Mouse (Mus musculus): ENCODE measurements around the gene 1700028J19Rik. TPM values are rescaled to one million over a fixed set of nuclear protein-coding genes. Genes with fewer than 3 reads are reported as not detected.
A peak's percentile ranks its signal among the peaks of the same experiment; 100 is the strongest.
"Not testable (repeated sequence)": the region's sequence is repeated elsewhere in the genome, so short reads cannot be mapped to it uniquely, and the experiment has no call there.

The 1700028J19Rik gene
- polyA plus RNA-seq, 1 experiment from 2014 or later = 1.8 TPM

DNA sequence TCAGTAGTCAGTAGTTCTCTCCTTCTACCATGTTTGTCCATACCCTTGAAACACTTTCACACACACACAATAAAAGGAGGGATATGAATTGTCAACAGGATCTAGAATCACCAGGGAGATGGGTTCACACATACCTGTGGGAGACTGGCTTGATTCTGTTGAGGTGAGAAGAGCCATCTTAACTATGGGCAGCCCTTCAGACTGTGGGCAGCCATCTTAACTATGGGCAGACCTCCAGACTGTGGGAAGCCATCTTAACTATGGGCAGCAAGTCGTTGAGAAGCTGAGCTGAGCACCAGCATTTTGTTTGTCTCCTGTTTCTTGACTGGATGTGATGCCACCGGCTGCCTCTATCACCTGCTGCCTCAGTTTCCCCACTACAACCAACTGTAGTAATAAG is 24.8 kb upstream of the 1700028J19Rik start:
- H3K4me3 ChIP-seq = no peak overlapping the region
- no peak overlapping the region for H3K9ac ChIP-seq
- H3K36me3 ChIP-seq = no peaks in the 10 kb centered on the region
- H3K9me3 ChIP-seq (replicated peaks) = no peaks in the 10 kb centered on the region
- H3K4me2 ChIP-seq = no peak overlapping the region
- 44% methylated on average over 2 of the region's 2 CpGs for WGBS (ENCODE audit: insufficient replicate concordance)
- H3K27ac ChIP-seq = no peak overlapping the region
- H3K27me3 ChIP-seq (replicated peaks) = peaks cover 60% of the 10 kb centered on the region
- no peaks in the 10 kb centered on the region for H3K4me1 ChIP-seq
- ATAC-seq = no peak

DNA sequence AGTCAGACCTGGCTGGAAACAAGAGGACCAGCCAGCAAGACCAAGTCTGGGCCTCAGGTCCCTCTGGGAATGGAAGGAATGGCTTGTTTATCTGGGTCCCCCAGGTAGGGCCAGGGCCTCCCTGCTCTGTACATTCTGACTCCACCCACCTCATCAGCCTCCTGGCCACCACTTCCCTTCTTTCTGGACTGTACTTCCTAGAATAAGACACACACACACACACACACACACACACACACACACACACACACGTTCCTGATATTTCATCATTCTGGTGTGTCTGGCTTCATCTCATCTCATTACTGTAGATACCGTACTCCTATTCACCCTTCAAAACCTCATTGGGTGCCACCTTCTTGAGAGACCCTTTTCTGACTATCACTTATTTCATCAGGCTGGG is 22.9 kb upstream of the 1700028J19Rik start:
- Histone ChIP-seq H3K9me3 (replicated peaks) (no peaks in the 10 kb centered on the region), H3K4me1 (no peaks in the 10 kb centered on the region), H3K9ac (no peak overlapping the region), H3K36me3 (no peaks in the 10 kb centered on the region), H3K27me3 (replicated peaks) (peaks cover 59% of the 10 kb centered on the region), H3K4me2 (no peak overlapping the region), H3K27ac (no peak overlapping the region), H3K4me3 (no peak overlapping the region)
- WGBS (ENCODE audit: insufficient replicate concordance) = 54% methylated on average over 2 of the region's 2 CpGs
- ATAC-seq = no peak

DNA sequence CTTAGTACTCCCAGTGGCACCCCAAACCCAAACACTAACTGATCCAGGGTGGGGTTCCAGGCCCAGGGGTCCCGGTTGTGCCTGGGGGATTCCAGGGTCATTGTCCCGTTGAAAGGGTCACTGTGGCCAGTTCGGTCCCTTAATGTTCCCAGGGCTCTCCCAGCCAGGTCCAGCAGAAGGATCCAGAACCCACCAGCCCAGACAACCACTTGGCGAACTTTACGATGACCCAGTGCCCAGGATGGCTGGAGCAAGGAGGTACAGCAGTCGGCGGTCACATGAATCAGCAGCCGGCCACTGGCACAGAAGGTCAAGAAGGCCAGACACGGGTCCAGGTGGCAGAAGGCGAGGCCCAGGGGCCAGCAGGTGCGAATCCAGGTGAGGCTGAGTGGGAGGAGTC is 21.6 kb upstream of the 1700028J19Rik start:
- peaks cover 3% of the 10 kb centered on the region for H3K4me1 ChIP-seq

GRCm38 (mm10) chr7:44262791-44263643 is 16.5 kb upstream of the 1700028J19Rik start:
- peaks cover 73% of the 10 kb centered on the region for H3K27me3 ChIP-seq (replicated peaks)
- H3K27ac ChIP-seq = no peak overlapping the region
- peaks cover 6% of the 10 kb centered on the region for H3K4me1 ChIP-seq
- no peak overlapping the region; the same call in 1 of the 2 replicates for H3K4me3 ChIP-seq
- no peaks in the 10 kb centered on the region for H3K36me3 ChIP-seq
- no peak overlapping the region for H3K9ac ChIP-seq
- no peaks in the 10 kb centered on the region for H3K9me3 ChIP-seq (replicated peaks)
- WGBS (ENCODE audit: insufficient replicate concordance) = 4% methylated on average over 34 of the region's 34 CpGs
- H3K4me2 ChIP-seq = peak overlapping the region; percentile 41
- ATAC-seq = peak; percentile 27; the same call in 1 of the 2 replicates

More for the DNA sequence above, 21.6 kb upstream of the 1700028J19Rik start:
- Histone ChIP-seq H3K9me3 (replicated peaks) (no peaks in the 10 kb centered on the region), H3K27me3 (replicated peaks) (peaks cover 59% of the 10 kb centered on the region), H3K4me2 (no peak overlapping the region), H3K4me3 (no peak overlapping the region), H3K9ac (no peak overlapping the region), H3K36me3 (no peaks in the 10 kb centered on the region), H3K27ac (no peak overlapping the region)
- ATAC-seq = no peak
- WGBS (ENCODE audit: insufficient replicate concordance) = 68% methylated on average over 11 of the region's 11 CpGs

DNA sequence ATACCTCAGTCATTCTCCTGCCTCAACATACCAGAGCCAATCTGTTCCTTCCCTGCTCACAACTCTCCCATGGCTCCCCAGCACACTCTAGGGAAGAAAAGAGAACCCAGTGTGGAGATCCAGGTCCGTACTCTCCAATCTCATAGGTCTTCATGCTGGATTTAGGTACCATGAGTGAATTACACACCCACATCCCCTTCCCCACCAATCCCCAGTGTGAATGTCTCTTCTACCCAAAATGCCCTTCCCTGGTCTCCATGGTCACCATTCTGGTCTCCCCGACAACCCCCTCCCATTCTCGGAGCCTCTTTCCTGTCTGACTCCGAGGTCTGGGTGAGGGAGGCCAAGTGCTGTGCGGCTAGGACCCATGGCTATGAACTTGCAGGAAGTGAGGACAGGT is 14.7 kb upstream of the 1700028J19Rik start, which contains the start of gene Gm15517:
Gene Gm15517, plus strand, starts transcription at position 301 of the 400 bp plus-strand sequence.
- Histone ChIP-seq H3K27ac (no peak within 1 kb of the TSS), H3K27me3 (replicated peaks) (peaks cover 57% of the 10 kb centered on the region), H3K4me3 (no peak within 1 kb of the TSS), H3K36me3 (no peaks in the 10 kb centered on the region), H3K9me3 (replicated peaks) (no peaks in the 10 kb centered on the region), H3K4me2 (no peak within 1 kb of the TSS), H3K4me1 (peaks cover 6% of the 10 kb centered on the region), H3K9ac (no peak within 1 kb of the TSS)
- 40% methylated on average over 5 of the region's 5 CpGs for WGBS (ENCODE audit: insufficient replicate concordance)
- ATAC-seq = no peak

- 58% methylated on average over 6 of the region's 6 CpGs for WGBS (ENCODE audit: insufficient replicate concordance)
- peaks cover 52% of the 10 kb centered on the region for H3K27me3 ChIP-seq (replicated peaks)
- no peak for ATAC-seq
- H3K4me2 ChIP-seq = no peak overlapping the region
- no peak overlapping the region for H3K9ac ChIP-seq
- peaks cover 6% of the 10 kb centered on the region for H3K4me1 ChIP-seq
- H3K4me3 ChIP-seq = no peak overlapping the region
- H3K36me3 ChIP-seq = no peaks in the 10 kb centered on the region
- H3K27ac ChIP-seq = no peak overlapping the region
- H3K9me3 ChIP-seq (replicated peaks) = no peaks in the 10 kb centered on the region
Measured at GRCm38 (mm10) chr7:44260410-44260809, 13.9 kb upstream of the 1700028J19Rik start.

DNA sequence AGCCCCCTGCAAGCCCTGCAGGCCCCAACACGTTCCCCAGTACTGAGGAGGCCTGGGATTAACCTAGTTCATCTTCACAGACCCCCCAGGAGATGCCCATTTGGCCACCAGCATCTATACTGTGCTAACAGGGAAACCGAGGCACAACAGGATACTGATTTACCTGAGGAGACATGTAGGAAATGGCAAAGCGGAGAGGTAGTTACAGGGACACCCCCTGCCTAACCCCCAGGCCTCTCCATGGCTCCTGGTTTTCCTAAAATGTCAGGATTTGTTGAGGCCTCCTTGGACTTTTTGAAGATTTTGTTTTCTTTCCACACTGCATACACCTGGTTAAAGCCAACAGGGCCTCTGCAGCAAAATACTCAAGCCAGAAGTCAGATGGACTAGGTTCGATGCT is 10.8 kb upstream of the 1700028J19Rik start, which contains the start of gene Acp4:
Gene Acp4, minus strand, starts transcription at position 101 of the 400 bp plus-strand sequence.
- no peak within 1 kb of the TSS for H3K4me2 ChIP-seq
- H3K36me3 ChIP-seq = peaks cover 22% of the 10 kb centered on the region
- H3K4me3 ChIP-seq = no peak within 1 kb of the TSS
- 71% methylated on average over 4 of the region's 4 CpGs for WGBS (ENCODE audit: insufficient replicate concordance)
- H3K27ac ChIP-seq = no peak within 1 kb of the TSS
- H3K27me3 ChIP-seq (replicated peaks) = peaks cover 22% of the 10 kb centered on the region
- no peak within 1 kb of the TSS for H3K9ac ChIP-seq
- no peaks in the 10 kb centered on the region for H3K4me1 ChIP-seq
- H3K9me3 ChIP-seq (replicated peaks) = no peaks in the 10 kb centered on the region
- ATAC-seq = no peak

DNA sequence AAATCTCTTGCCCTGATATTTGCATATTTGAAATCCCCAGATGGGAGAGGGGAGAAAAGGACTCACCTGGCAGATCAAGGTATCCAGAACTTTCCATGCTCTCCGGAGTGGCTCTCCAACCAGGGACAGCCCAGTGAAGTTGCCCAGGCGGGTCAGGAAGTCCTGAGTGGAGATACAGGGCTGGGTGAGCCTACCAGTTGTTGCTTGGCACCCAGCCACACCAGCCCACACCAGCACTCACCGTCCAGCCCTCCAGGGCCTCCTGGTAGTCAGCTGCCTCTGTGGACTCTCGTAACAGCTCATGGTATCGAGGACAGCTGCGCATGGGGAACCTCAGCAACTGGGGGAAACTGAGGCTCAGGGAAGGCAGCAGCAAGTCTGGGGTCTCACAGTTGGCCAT is 8.4 kb upstream of the 1700028J19Rik start:
- Histone ChIP-seq H3K27me3 (replicated peaks) (no peaks in the 10 kb centered on the region), H3K9me3 (replicated peaks) (no peaks in the 10 kb centered on the region), H3K9ac (no peak overlapping the region), H3K36me3 (peaks cover 45% of the 10 kb centered on the region), H3K27ac (no peak overlapping the region), H3K4me1 (peaks cover 2% of the 10 kb centered on the region; the same call in 1 of the 2 replicates), H3K4me2 (no peak overlapping the region), H3K4me3 (no peak overlapping the region)
- ATAC-seq = no peak
- 67% methylated on average over 6 of the region's 6 CpGs for WGBS (ENCODE audit: insufficient replicate concordance)

DNA sequence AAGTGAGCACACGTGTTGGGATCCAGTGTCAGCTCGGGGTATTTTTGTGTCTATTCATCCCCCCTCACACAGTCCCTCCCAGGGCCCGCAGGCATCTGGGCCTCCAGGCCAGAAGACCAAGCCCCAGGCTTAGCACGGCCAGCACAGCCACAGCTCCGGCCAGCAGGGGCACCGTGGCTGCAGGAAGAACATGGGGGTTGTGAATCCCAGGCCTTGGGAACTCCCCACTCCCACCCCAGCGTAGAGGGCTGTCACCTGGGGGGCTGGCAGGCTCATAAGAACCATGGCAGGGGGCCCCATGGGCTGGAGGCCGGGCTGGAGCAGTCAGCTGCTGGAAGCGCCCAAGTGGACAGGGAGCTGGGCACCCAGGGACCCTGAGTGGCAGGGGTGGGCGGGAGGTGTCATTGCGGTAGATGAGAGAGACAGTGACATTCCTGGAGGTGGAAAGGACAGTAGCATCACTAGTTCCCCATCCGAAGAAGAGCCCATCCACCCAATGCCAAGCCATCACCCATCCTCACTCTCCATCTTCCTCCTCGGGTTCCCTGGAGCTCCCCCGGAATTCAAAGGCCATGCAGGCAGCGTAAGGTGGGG is 6.6 kb upstream of the 1700028J19Rik start:
- no peaks in the 10 kb centered on the region for H3K9me3 ChIP-seq (replicated peaks)
- no peak overlapping the region for H3K4me3 ChIP-seq
- H3K4me1 ChIP-seq = peaks cover 20% of the 10 kb centered on the region
- peaks cover 63% of the 10 kb centered on the region for H3K36me3 ChIP-seq
- 62% methylated on average over 15 of the region's 15 CpGs for WGBS (ENCODE audit: insufficient replicate concordance)
- H3K9ac ChIP-seq = no peak overlapping the region
- no peaks in the 10 kb centered on the region for H3K27me3 ChIP-seq (replicated peaks)
- no peak overlapping the region for H3K4me2 ChIP-seq
- H3K27ac ChIP-seq = no peak overlapping the region
- 0 out of 2 replicates have a peak, but pooled peaks have one; percentile 29 for ATAC-seq

GRCm38 (mm10) chr7:44250732-44251275 is 4.3 kb upstream of the 1700028J19Rik start:
- H3K4me1 ChIP-seq = peaks cover 31% of the 10 kb centered on the region
- H3K36me3 ChIP-seq = peaks cover 67% of the 10 kb centered on the region
- H3K27ac ChIP-seq; H3K27me3 ChIP-seq (replicated peaks); H3K4me2 ChIP-seq; H3K9me3 ChIP-seq (replicated peaks); ATAC-seq; H3K4me3 ChIP-seq; H3K9ac ChIP-seq: not testable (repeated sequence)
- 80% methylated on average over 17 of the region's 17 CpGs for WGBS (ENCODE audit: insufficient replicate concordance)

DNA sequence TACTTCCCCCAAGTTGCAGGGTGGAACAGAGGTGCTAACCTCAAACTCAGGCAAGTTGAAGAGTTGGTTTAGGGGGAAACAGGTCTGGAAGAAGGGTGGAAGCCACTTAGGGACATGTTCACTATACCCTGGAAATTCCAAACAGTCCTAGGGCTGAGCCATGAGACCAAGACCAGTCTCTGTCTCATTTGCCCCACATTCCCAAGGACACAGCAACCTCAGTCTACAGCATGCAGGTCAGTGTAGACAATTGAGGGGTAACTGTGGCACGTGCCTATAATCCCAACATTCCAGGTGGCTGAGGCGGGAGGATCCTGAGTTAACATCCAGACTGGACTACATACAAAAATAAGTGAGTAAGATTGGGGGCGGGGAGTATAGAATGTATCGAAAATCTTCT is 2.8 kb upstream of the 1700028J19Rik start:
- peaks cover 64% of the 10 kb centered on the region for H3K36me3 ChIP-seq
- H3K4me2 ChIP-seq = peak overlapping the region; percentile 79; the same call in 1 of the 2 replicates
- H3K27ac ChIP-seq = no peak overlapping the region
- no peak overlapping the region for H3K9ac ChIP-seq
- H3K4me3 ChIP-seq = no peak overlapping the region
- H3K9me3 ChIP-seq (replicated peaks) = no peaks in the 10 kb centered on the region
- peaks cover 43% of the 10 kb centered on the region for H3K4me1 ChIP-seq
- 86% methylated on average over 4 of the region's 4 CpGs for WGBS (ENCODE audit: insufficient replicate concordance)
- H3K27me3 ChIP-seq (replicated peaks) = no peaks in the 10 kb centered on the region
- no peak for ATAC-seq

DNA sequence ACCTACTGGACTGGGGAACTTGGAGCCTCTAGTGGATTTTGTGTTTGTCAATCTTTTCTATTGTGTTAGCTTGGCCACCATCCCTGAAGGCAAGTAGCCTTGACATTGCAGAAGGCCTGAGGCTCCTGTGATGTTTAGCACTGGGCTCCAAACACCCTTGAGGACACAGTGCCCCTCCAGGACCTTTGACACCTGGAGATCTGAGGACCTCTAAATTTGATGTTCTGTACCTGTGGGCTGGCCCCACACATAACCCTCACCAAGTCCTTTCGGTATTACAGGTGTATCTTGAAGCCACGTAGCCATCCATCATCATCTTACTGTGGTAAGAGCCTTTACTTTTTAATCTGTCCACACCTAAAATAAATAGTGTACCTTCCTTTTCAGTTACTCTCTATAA is 1.5 kb upstream of the 1700028J19Rik start:
- WGBS (ENCODE audit: insufficient replicate concordance) = 88% methylated on average over 2 of the region's 2 CpGs
- H3K4me1 ChIP-seq = peaks cover 43% of the 10 kb centered on the region
- peak overlapping the region; percentile 89 for H3K9ac ChIP-seq

More for the DNA sequence above, 1.5 kb upstream of the 1700028J19Rik start:
- no peaks in the 10 kb centered on the region; the same call in 1 of the 2 replicates for H3K27me3 ChIP-seq (replicated peaks)
- H3K4me3 ChIP-seq = peak overlapping the region; percentile 93
- no peaks in the 10 kb centered on the region for H3K9me3 ChIP-seq (replicated peaks)
- no peak for ATAC-seq
- peak overlapping the region; percentile 79 for H3K4me2 ChIP-seq
- H3K27ac ChIP-seq = no peak overlapping the region
- H3K36me3 ChIP-seq = peaks cover 52% of the 10 kb centered on the region

All from liver, embryonic 12.5 days (tissue).